Mouse (Mus musculus) erythroblast, embryonic 14.5 days (primary cell): ENCODE results near the gene Ccdc157.

Experiments used
- GATA1 ChIP-seq: IDR thresholded peaks from 2 replicates; pipeline ENCODE4 v1.6.1; 2012; ENCODE audit warnings: low read length, inconsistent platforms, mixed read lengths
- TAL1 ChIP-seq: IDR thresholded peaks from 3 replicates; pipeline ENCODE4 v1.6.1; 2012; ENCODE audit warnings: low read length, inconsistent platforms, mixed read lengths

- TF ChIP-seq TAL1 = no peak
- no peak for TF ChIP-seq GATA1
Observed at GRCm38 (mm10) chr11:4095171-4096053, 64.7 kb downstream of the Ccdc157 start, which contains the start of gene Mtfp1.
